Mouse (Mus musculus) embryonic facial prominence, embryonic 11.5 days (tissue): ENCODE measurements around the gene Tmem107. TPM values are rescaled to one million over a fixed set of nuclear protein-coding genes. Genes with fewer than 3 reads are reported as not detected.

Experiments used
- ATAC-seq: fragments of 200-750 bp; cut with Nextera tagmentation; replicated peaks from 2 replicates; pipeline ENCODE4 v1.8.0; 2017; ENCODE audit warnings: low read depth; ENCODE audit not compliant: insufficient number of reproducible peaks, low FRiP score, low TSS enrichment
- DNase-seq: peaks from one replicate; pipeline ENCODE4 v3.0.0-alpha.2; 2015; ENCODE audit warnings: low spot score
- H3K27ac ChIP-seq: fragments of 300-500 bp; sonication (generic); replicated peaks from 2 replicates; pipeline ENCODE4 v1.5.1; 2014; ENCODE audit warnings: mild to moderate bottlenecking, low read depth, low read length, control low read depth
- H3K27me3 ChIP-seq: fragments of 300-500 bp; sonication (generic); 2 replicates; pipeline ENCODE4 v1.6.1; 2014; ENCODE audit warnings: mild to moderate bottlenecking, low read length, moderate library complexity, mixed read lengths; ENCODE audit not compliant: control insufficient read depth, insufficient read depth
- H3K36me3 ChIP-seq: fragments of 300-500 bp; sonication (generic); replicated peaks from 2 replicates; pipeline ENCODE4 v1.6.1; 2014; ENCODE audit warnings: low read depth, mild to moderate bottlenecking, low read length, moderate library complexity, mixed read lengths; ENCODE audit not compliant: control insufficient read depth, insufficient read depth
- H3K4me1 ChIP-seq: fragments of 300-500 bp; sonication (generic); 2 replicates; pipeline ENCODE4 v1.6.1; 2014; ENCODE audit warnings: low read length, mixed read lengths; ENCODE audit not compliant: control insufficient read depth, insufficient read depth
- H3K4me2 ChIP-seq: fragments of 300-500 bp; sonication (generic); 2 replicates; pipeline ENCODE4 v1.6.1; 2014; ENCODE audit warnings: low read depth, mild to moderate bottlenecking, control low read depth, low read length, moderate library complexity
- H3K4me3 ChIP-seq: fragments of 300-500 bp; sonication (generic); 2 replicates; pipeline ENCODE4 v1.5.1; 2014; ENCODE audit warnings: low read depth, low read length, control low read depth
- H3K9ac ChIP-seq: fragments of 300-500 bp; sonication (generic); replicated peaks from 2 replicates; pipeline ENCODE4 v1.6.1; 2014; ENCODE audit warnings: mild to moderate bottlenecking, control low read depth, low read length
- H3K9me3 ChIP-seq: fragments of 300-500 bp; sonication (generic); replicated peaks from 2 replicates; pipeline ENCODE4 v1.6.1; 2016; ENCODE audit warnings: mild to moderate bottlenecking, low read length, inconsistent platforms, mixed read lengths; ENCODE audit not compliant: control insufficient read depth
- WGBS: fragments of 180-500 bp; shearing (Covaris S2); extraction: QIAGEN DNeasy Blood & Tissue Kit; methylation state at CpG from one replicate; pipeline ENCODE4 v1.1.7; 2014; 5-methylcytosine and 5-hydroxymethylcytosine counted together
- polyA plus RNA-seq: library from polyadenylated mRNA; unstranded; fragments of >200 nt; fragmentation: Nextera tagmentation; extraction: Ambion mirVana; gene quantifications from 2 replicates; pipeline ENCODE4 v1.2.1, GENCODE M21; 2014

Tmem107 gene
- polyA plus RNA-seq, 1 experiment from 2014 or later: 40.4 TPM

GRCm38 (mm10) chr11:69060448-69061254 is 10.0 kb upstream of the Tmem107 start:
- H3K9me3 ChIP-seq: no peaks in the 10 kb centered on the region
- H3K4me3 ChIP-seq: peak overlapping the region; percentile 76
- ATAC-seq (no peak), DNase-seq (peak; percentile 28)
- peak overlapping the region; percentile 89 for H3K4me2 ChIP-seq
- H3K9ac ChIP-seq: peak overlapping the region; percentile 78
- no peaks in the 10 kb centered on the region for H3K4me1 ChIP-seq
- H3K36me3 ChIP-seq: no peaks in the 10 kb centered on the region
- no peak overlapping the region; the same call in 1 of the 2 replicates for H3K27ac ChIP-seq
- under 1% methylated on average over 40 of the region's 40 CpGs for WGBS
- H3K27me3 ChIP-seq: no peaks in the 10 kb centered on the region

GRCm38 (mm10) chr11:69061255-69061912 is 9.2 kb upstream of the Tmem107 start:
- Histone ChIP-seq H3K4me2 (peak overlapping the region; percentile 89), H3K9me3 (no peaks in the 10 kb centered on the region), H3K4me3 (peak overlapping the region; percentile 76), H3K27me3 (no peaks in the 10 kb centered on the region), H3K27ac (no peak overlapping the region), H3K4me1 (no peaks in the 10 kb centered on the region), H3K36me3 (no peaks in the 10 kb centered on the region), H3K9ac (no peak overlapping the region)
- no peak for DNase-seq
- no peak for ATAC-seq
- 5% methylated on average over 17 of the region's 17 CpGs for WGBS

GRCm38 (mm10) chr11:69062194-69062760 is 8.3 kb upstream of the Tmem107 start:
- DNase-seq: peak; percentile 83
- Histone ChIP-seq H3K27ac (no peak overlapping the region), H3K4me2 (peak overlapping the region; percentile 44), H3K4me1 (no peaks in the 10 kb centered on the region), H3K36me3 (no peaks in the 10 kb centered on the region), H3K9ac (no peak overlapping the region), H3K9me3 (no peaks in the 10 kb centered on the region), H3K4me3 (peak overlapping the region; percentile 69), H3K27me3 (no peaks in the 10 kb centered on the region)
- ATAC-seq: no peak
- under 1% methylated on average over 17 of the region's 17 CpGs for WGBS

GRCm38 (mm10) chr11:69062761-69063224 is 7.8 kb upstream of the Tmem107 start:
- ATAC-seq (peak; percentile 57), DNase-seq (peak; percentile 96)
- Histone ChIP-seq H3K4me1 (no peaks in the 10 kb centered on the region), H3K9me3 (no peaks in the 10 kb centered on the region), H3K4me3 (peak overlapping the region; percentile 69), H3K36me3 (no peaks in the 10 kb centered on the region), H3K27me3 (no peaks in the 10 kb centered on the region), H3K4me2 (peak overlapping the region; percentile 44), H3K9ac (no peak overlapping the region), H3K27ac (no peak overlapping the region)
- WGBS: under 1% methylated on average over 19 of the region's 19 CpGs

GRCm38 (mm10) chr11:69063413-69064201 is 7.0 kb upstream of the Tmem107 start:
- Histone ChIP-seq H3K4me1 (no peaks in the 10 kb centered on the region), H3K9ac (peak overlapping the region; percentile 64), H3K27me3 (no peaks in the 10 kb centered on the region), H3K4me3 (peak overlapping the region; percentile 69), H3K27ac (peak overlapping the region; percentile 48), H3K4me2 (peak overlapping the region; percentile 45), H3K9me3 (no peaks in the 10 kb centered on the region), H3K36me3 (no peaks in the 10 kb centered on the region)
- peak; percentile 87 for DNase-seq
- no peak; the same call in 1 of the 2 replicates for ATAC-seq
- under 1% methylated on average over 31 of the region's 31 CpGs for WGBS

- Histone ChIP-seq H3K4me1 (no peaks in the 10 kb centered on the region), H3K9ac (peak overlapping the region; percentile 64; the same call in 1 of the 2 replicates), H3K4me2 (peak overlapping the region; percentile 45), H3K4me3 (peak overlapping the region; percentile 69), H3K27me3 (no peaks in the 10 kb centered on the region), H3K27ac (no peak overlapping the region), H3K36me3 (no peaks in the 10 kb centered on the region), H3K9me3 (no peaks in the 10 kb centered on the region)
- no peak for DNase-seq
- 36% methylated on average over 9 of the region's 9 CpGs for WGBS
- ATAC-seq: no peak
Measured at GRCm38 (mm10) chr11:69064259-69065133, 6.1 kb upstream of the Tmem107 start.

- H3K27ac ChIP-seq: no peak overlapping the region
- H3K9me3 ChIP-seq: no peaks in the 10 kb centered on the region
- DNase-seq (no peak), ATAC-seq (no peak)
- H3K36me3 ChIP-seq: no peaks in the 10 kb centered on the region
- H3K9ac ChIP-seq: no peak overlapping the region
- H3K27me3 ChIP-seq: no peaks in the 10 kb centered on the region
- no peak overlapping the region for H3K4me3 ChIP-seq
- WGBS: 59% methylated on average over 3 of the region's 3 CpGs
- H3K4me2 ChIP-seq: no peak overlapping the region; the same call in 1 of the 2 replicates
- H3K4me1 ChIP-seq: no peaks in the 10 kb centered on the region
Measured at GRCm38 (mm10) chr11:69065394-69065925, 5.1 kb upstream of the Tmem107 start.
